Mouse (Mus musculus) cerebellum, adult 11 months (tissue): ENCODE measurements around the gene Mrps26.
"Not testable (repeated sequence)": the region's sequence is repeated elsewhere in the genome, so short reads cannot be mapped to it uniquely, and the experiment has no call there.

Source experiments
- DNase-seq: peaks from one replicate; pipeline ENCODE4 v3.0.0; 2022

Gene Mrps26

DNA sequence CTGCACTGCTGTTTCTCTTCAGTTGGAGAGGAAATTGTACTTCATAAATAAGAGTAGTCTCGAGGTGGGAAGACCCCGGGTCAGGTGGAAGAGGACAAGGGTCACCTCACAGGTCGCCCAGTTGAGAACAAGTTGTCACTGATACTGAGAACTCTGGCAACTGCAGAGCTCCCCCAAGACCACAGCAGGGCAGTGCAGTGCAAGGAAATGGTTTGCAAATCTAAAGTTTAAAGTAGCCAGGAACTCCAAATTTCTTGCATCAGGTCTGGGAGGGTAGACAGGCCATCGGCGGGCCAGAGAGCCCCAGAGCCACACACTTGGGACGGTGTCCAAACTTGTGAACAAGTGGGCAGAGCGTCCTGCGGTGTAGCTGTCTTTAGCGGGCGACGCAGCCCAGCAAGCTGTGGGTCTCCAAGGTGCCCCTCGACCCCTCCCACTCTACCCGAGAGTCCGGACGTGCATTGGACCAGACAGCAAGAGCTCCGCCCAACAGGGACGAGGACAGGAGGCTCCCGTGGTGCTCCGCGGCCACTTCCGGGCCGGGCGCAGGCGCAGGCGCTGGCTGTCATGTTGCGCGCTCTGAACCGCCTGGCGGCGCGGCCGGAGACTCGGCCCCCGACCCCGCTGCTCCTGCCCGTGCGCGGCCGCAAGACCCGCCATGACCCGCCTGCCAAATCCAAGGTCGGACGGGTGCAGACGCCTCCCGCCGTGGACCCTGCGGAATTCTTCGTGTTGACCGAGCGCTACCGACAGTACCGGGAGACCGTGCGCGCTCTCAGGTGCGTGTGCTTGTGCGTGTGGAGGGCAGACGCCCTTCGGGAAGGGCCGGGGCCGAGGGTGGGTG, at the start of gene Mrps26:
Gene Mrps26 (plus strand): TSS at position 531 of the 844 bp plus-strand sequence.
- DNase-seq, result peak; percentile 91

GRCm38 (mm10) chr2:130513907-130514306, 49.6 kb upstream of the Mrps26 start:
- no peak for DNase-seq

- DNase-seq, result no peak
Observed at GRCm38 (mm10) chr2:130515791-130516190, 47.8 kb upstream of the Mrps26 start.

DNA sequence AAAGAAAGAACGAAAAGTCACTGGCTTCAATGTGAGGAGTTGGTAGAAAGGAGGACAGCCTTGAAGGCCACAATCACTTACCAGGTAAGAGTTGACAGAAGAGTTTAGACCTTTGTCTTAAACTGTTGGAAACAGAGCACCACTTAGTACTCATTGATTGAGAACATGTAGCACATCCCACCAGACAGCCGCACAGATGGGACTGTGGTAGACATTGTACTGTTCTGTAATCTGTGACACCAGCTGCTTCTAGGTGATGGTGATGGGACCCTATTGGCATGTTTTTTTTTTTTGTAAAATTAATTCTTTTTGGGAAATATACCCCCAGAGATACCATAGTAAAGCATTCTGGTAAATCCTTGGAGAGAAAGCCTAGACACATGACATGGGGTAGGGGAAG, 41.6 kb upstream of the Mrps26 start:
- no peak for DNase-seq

DNA sequence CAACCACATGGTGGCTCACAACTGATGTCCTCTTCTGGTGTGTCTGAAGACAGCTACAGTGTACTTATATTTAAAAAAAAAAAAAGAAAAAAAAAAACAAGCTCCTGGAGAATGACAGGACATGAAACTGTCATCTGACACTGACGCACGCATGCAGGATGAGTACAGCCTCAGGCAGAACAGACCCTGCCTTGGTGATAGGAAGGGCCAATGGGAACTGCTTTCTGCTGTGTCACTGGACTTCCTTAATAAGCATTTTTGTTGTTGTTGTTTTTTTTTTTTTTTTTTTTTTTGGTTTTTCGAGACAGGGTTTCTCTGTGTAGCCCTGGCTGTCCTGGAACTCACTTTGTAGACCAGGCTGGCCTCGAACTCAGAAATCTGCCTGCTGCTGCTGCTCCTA, 38.1 kb upstream of the Mrps26 start:
- DNase-seq, result not testable (repeated sequence)

GRCm38 (mm10) chr2:130528457-130528856, 35.1 kb upstream of the Mrps26 start:
- no peak for DNase-seq

DNA sequence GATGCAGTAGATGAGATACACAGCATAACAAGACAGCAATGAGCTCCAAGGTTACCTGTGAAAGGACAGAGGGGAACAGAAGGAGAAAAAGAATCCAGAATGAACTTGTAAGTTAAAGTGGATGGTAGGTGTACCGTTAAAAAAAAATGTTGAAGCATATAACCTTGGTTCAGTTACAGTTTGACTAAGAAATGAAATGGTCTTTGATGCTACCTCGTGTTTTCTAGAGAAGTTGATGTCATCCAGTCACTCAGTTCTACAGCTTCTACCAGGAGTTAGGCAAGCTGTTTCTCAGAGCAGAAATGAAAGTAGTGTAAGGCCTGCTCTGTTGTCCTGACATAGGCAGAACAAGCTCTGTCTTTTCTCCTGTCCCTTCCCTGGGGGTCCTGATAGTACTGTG, 34.3 kb upstream of the Mrps26 start:
- no peak for DNase-seq

GRCm38 (mm10) chr2:130529925-130530324, 33.6 kb upstream of the Mrps26 start:
- DNase-seq, result no peak

DNA sequence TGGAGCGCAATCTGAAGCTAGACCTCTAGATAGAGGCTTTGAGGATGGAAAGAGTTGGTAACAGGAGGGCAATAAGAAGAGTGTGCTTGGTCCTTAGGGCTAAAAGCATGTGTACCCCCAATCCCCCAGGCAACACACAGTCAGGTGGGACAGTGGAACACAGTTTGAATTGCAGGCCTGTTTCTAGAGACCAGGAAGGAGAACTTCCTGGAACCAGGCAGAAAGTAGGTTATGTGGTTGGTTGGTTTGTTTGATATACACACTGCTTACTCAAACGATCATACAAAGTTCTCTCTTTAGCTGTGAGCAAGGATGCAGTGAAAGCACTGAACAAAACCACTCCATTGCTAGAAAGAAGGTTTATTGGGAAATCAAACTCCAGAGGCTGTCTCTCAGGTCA, 31.3 kb upstream of the Mrps26 start:
- DNase-seq, result no peak

DNA sequence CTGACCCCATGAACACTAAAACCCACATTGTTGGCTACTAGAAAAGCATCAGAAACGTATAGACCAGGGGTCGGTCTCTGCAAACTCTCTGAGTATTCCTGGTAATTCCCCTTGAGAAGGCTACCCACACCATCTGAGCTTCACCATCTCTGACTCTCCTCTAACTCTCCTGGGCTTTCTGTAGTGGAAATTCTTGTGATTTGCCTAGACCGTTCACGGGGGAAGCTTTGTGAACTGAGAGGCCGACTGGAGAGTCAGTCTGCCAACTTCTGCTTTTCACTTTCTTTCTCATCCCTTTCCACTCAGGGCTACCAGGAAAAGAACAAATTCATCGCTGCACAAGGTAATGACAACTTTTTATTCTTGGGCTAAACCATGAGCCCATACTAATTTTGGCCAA, 28.5 kb upstream of the Mrps26 start:
- no peak for DNase-seq

- DNase-seq, result no peak
Observed at GRCm38 (mm10) chr2:130536890-130537289, 26.7 kb upstream of the Mrps26 start.

DNA sequence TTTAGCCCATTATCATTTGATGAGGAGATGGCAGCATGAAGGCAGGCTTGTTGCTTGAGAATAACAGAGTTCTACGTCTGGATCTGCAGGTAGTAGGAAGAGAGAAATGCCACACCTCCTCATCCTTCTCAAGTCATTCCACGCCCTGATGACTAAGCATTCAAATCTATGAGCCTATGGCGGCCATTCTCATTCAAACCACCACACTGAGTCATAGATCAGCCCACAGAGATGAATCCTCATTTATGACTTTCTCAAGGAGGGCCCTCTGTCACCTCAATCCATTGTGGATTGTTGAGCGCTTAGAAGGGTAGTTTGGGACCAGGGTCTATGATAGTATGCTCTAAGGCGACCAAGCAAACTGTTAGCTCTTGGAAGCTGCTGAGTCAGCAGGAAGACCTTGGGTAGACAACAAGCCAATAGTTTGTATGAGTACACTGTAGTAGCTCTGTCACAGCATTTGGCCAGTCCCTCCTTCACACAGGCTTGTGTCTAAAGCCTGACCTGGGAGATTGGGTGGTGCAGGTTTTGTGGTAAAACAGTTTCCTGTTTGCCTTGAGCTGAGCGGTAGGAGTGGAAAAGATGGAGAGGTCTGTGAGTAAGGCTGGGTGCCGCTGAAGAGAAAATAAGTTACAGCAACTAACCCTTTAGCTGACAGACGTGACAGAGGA, 24.5 kb upstream of the Mrps26 start:
- no peak for DNase-seq

DNA sequence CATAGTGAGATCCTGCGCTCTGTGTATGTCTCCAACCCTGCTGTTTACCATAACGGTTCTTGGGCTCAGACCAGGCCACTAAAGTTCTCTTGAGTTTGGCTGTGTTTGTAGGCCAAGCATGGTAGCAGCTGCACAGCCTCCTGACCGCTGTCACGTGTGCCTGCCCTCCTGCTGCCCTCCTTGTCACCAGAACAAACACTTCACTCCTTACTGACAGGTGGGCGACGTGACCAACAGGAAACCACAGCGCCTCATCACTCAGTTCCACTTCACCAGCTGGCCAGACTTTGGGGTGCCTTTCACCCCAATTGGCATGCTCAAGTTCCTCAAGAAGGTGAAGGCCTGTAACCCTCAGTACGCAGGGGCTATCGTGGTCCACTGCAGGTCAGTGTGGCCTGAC, 23.3 kb upstream of the Mrps26 start:
- DNase-seq, result no peak

GRCm38 (mm10) chr2:130546957-130547356, 16.6 kb upstream of the Mrps26 start:
- no peak for DNase-seq

DNA sequence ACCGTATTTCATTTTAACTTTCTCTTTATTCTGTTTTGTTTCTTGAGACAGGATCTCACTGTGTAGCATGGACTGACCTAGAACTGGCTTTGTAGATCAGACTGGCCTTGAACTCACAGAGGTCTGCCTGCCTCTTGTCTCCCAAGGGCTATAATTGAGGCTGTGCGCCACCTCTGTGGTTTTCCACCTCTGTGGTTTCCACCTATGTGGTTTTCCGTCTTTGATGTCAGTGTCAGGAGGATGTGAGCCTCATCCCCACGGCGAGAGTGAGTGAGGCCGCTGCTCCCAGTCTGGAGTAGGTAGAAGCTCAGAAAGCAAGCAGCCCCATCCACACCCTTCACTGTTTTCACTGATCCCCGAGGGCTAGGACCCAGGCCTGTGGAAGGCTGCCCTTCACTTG, 8.7 kb upstream of the Mrps26 start:
- DNase-seq, result no peak

- no peak for DNase-seq
Observed at GRCm38 (mm10) chr2:130556292-130556691, 7.2 kb upstream of the Mrps26 start.

GRCm38 (mm10) chr2:130557462-130557861, 6.1 kb upstream of the Mrps26 start:
- no peak for DNase-seq

GRCm38 (mm10) chr2:130558015-130558414, 5.5 kb upstream of the Mrps26 start:
- no peak for DNase-seq

DNA sequence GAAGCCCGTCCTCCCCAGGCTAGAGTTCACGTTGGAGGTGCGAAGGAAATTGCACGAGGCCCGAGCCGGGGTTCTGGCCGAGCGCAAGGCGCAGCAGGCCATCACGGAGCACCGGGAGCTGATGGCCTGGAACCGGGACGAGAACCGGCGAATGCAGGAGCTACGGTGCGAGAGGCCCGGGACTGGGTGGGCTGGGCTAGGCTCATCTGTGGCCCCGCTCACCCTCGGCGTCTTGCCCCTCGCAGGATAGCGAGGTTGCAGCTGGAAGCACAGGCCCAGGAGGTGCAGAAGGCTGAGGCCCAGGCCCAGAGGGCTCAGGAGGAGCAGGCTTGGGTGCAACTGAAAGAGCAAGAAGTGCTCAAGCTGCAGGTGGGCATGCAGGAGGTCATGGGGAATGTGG, 521 bp downstream of the Mrps26 start:
- no peak for DNase-seq

GRCm38 (mm10) chr2:130564983-130565382, 1.4 kb downstream of the Mrps26 start:
- no peak for DNase-seq

GRCm38 (mm10) chr2:130568921-130569320, 5.4 kb downstream of the Mrps26 start:
- DNase-seq, result no peak

DNA sequence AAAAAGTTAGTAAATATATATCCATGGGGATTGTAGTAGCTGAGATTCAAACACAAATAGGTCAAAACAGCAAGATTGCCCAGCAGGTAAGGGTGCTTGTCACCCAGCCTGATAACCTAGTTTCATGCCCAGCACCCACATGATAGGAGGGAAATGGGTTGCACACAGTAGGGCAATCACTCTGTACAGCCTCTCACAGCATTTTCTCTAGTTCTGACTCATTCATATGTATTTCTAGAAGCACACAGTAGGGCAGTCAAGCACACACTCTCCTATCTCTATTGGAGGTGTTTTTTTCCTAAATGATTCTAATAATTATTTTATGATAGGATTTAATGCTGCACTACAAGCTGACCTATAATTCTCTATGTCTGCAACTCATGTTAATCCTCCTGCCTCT, 6.4 kb downstream of the Mrps26 start:
- DNase-seq, result no peak

DNA sequence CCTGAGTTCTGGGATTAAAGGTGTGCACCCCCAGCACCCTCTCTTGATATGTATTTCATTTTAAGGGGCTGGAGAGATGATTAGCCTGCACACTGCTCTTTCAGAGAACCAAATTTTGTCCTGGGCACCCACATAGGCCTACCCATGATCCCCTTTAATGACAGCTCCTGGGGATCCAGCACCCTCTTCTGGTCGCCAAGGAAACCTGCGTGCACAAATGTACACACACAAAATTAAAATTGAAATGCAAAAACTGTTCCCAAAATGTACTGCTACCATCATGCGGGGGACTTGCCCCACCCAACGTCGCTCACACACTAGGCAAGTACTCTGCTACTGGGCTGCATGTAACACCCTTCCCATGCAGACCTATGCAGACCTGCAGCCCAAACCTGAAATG, 11.4 kb downstream of the Mrps26 start:
- DNase-seq, result no peak

DNA sequence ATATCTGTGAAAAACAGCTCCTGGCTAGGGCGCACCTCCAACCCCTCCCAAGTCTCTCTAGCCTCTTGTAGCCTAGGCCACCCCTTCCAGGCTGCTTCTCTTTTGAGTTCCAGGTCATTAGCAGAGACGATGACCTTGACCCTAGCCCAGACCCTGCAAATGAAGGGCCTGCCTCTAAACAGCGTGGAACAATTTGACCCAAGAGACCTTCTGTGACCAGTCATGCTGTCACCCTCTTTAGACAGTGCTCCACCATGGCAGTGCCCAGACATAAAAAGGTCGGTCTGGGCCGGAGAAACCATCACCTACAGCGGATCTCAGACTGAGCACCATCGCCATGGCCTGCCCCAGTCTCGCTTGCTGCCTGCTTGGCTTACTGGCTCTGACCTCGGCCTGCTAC, 12.3 kb downstream of the Mrps26 start, which contains the start of gene Oxt:
Gene Oxt (plus strand): TSS at position 301 of the 400 bp plus-strand sequence.
- no peak for DNase-seq
